9 mouse cellular contexts compared by ENCODE assay signal in genomic region chr3:84951698-84952097, GRCm38 (mm10).
DNase-seq lines count a peak whose midpoint lies in the region; ATAC-seq and TF ChIP-seq lines count a peak whose summit lies in the region.
"Had no signal": no experiment of that assay in that cellular context is flagged by ENCODE, and none has a peak within 500 bp of the region (broad histone marks: within the 10 kb centered on the region; RNA-seq: fewer than 3 reads in every experiment).

No protein-coding gene starts in this region.

- WGBS in heart, embryonic 12.5 days, result 54% methylated on average over 2 of the region's 2 CpGs
- 6% methylated on average over 2 of the region's 2 CpGs for WGBS in forebrain, embryonic 16.5 days
- WGBS in midbrain, embryonic 12.5 days, result 37% methylated on average over 2 of the region's 2 CpGs

- H3K27ac ChIP-seq in heart, embryonic 12.5 days (ENCODE audit: poor library complexity, severe bottlenecking), result no peak overlapping the region
- peak overlapping the region; percentile 86 for H3K27ac ChIP-seq in forebrain, embryonic 16.5 days (ENCODE audit: low read length)
- peak overlapping the region; percentile 90 for H3K27ac ChIP-seq in midbrain, embryonic 12.5 days (replicated peaks)

- no peaks in the 10 kb centered on the region for H3K27me3 ChIP-seq in heart, embryonic 12.5 days (replicated peaks)
- no peaks in the 10 kb centered on the region for H3K27me3 ChIP-seq in E14TG2a.4 (ENCODE audit: insufficient read depth, low read length)
- no peaks in the 10 kb centered on the region for H3K27me3 ChIP-seq in forebrain, embryonic 16.5 days (replicated peaks; ENCODE audit: control insufficient read depth, insufficient read depth, low read length)
- no peaks in the 10 kb centered on the region for H3K27me3 ChIP-seq in midbrain, embryonic 12.5 days

- no peak for ATAC-seq in heart, embryonic 12.5 days (ENCODE audit: insufficient number of reproducible peaks, low FRiP score)
- ATAC-seq in forebrain, embryonic 16.5 days, result peak; percentile 60
- ATAC-seq in midbrain, embryonic 12.5 days (ENCODE audit: low FRiP score, low read depth), result peak; percentile 61
- no peak for ATAC-seq in activated CD4-positive, CD25-positive, alpha-beta regulatory T cell, adult 4 months
- ATAC-seq: CD4-positive, CD25-positive, alpha-beta regulatory T cell, adult 4 months had no signal

- H3K4me2 ChIP-seq in heart, embryonic 12.5 days, result peak overlapping the region; percentile 66
- peak overlapping the region; percentile 59 for H3K4me2 ChIP-seq in forebrain, embryonic 16.5 days (ENCODE audit: low read length)
- H3K4me2 ChIP-seq in midbrain, embryonic 12.5 days (replicated peaks), result peak overlapping the region; percentile 65

- peaks cover 13% of the 10 kb centered on the region for H3K4me1 ChIP-seq in heart, embryonic 12.5 days (replicated peaks)
- H3K4me1 ChIP-seq in E14TG2a.4 (replicated peaks; ENCODE audit: low read depth, low read length), result peaks cover 14% of the 10 kb centered on the region
- peaks cover 10% of the 10 kb centered on the region for H3K4me1 ChIP-seq in forebrain, embryonic 16.5 days (replicated peaks; ENCODE audit: control insufficient read depth, insufficient read depth, low read length)
- peaks cover 10% of the 10 kb centered on the region; the same call in 1 of the 2 replicates for H3K4me1 ChIP-seq in midbrain, embryonic 12.5 days

- peak overlapping the region; percentile 44 for H3K4me3 ChIP-seq in heart, embryonic 12.5 days
- peak overlapping the region; percentile 76 for H3K4me3 ChIP-seq in E14TG2a.4 (replicated peaks; ENCODE audit: low read length)
- peak overlapping the region; percentile 57 for H3K4me3 ChIP-seq in forebrain, embryonic 16.5 days (replicated peaks; ENCODE audit: low read length)
- H3K4me3 ChIP-seq in midbrain, embryonic 12.5 days, result peak overlapping the region; percentile 55

- H3K9me3 ChIP-seq in heart, embryonic 12.5 days (replicated peaks), result no peaks in the 10 kb centered on the region
- H3K9me3 ChIP-seq in E14TG2a.4 (ENCODE audit: low read length), result no peaks in the 10 kb centered on the region
- H3K9me3 ChIP-seq in forebrain, embryonic 16.5 days (ENCODE audit: control insufficient read depth, low read length), result no peaks in the 10 kb centered on the region
- no peaks in the 10 kb centered on the region for H3K9me3 ChIP-seq in midbrain, embryonic 12.5 days

- H3K9ac ChIP-seq in heart, embryonic 12.5 days, result peak overlapping the region; percentile 61; the same call in 1 of the 2 replicates
- peak overlapping the region; percentile 72 for H3K9ac ChIP-seq in forebrain, embryonic 16.5 days (replicated peaks; ENCODE audit: low read depth, low read length)
- peak overlapping the region; percentile 67; the same call in 1 of the 2 replicates for H3K9ac ChIP-seq in midbrain, embryonic 12.5 days (replicated peaks)

- no peaks in the 10 kb centered on the region for H3K36me3 ChIP-seq in heart, embryonic 12.5 days
- no peaks in the 10 kb centered on the region for H3K36me3 ChIP-seq in E14TG2a.4 (ENCODE audit: insufficient read depth, low read length)
- H3K36me3 ChIP-seq in forebrain, embryonic 16.5 days (ENCODE audit: control insufficient read depth, insufficient read depth), result no peaks in the 10 kb centered on the region
- H3K36me3 ChIP-seq in midbrain, embryonic 12.5 days, result no peaks in the 10 kb centered on the region

- no peak for DNase-seq in heart, postnatal 4 days
- no peak for DNase-seq in thymus, postnatal 25 days
- DNase-seq in frontal cortex, postnatal 36 days (ENCODE audit: low spot score in 2 of 2), result no peak

- TF ChIP-seq CTCF in E14TG2a.4 (conservative IDR thresholded peaks at IDR 0.05; ENCODE audit: low read length), result no peak

Comparison
In these comparisons a context has a peak if more than half of its experiments do, and no peak if none do; other contexts are left out.
1. ATAC-seq: peak in forebrain, embryonic 16.5 days (single experiment) and midbrain, embryonic 12.5 days (single experiment); none in heart, embryonic 12.5 days (single experiment) and activated CD4-positive, CD25-positive, alpha-beta regulatory T cell, adult 4 months (single experiment).
2. Peak in every context shown above with its lines, with median percentiles within 50 percentile points of each other: H3K4me2 ChIP-seq, H3K4me3 ChIP-seq and H3K9ac ChIP-seq.